Mouse (Mus musculus): ENCODE results near the gene H2afy2. TPM values are rescaled to one million over a fixed set of nuclear protein-coding genes. Genes with fewer than 3 reads are reported as not detected.

Gene H2afy2
- polyA plus RNA-seq, 1 experiment: 19.5 TPM

DNA sequence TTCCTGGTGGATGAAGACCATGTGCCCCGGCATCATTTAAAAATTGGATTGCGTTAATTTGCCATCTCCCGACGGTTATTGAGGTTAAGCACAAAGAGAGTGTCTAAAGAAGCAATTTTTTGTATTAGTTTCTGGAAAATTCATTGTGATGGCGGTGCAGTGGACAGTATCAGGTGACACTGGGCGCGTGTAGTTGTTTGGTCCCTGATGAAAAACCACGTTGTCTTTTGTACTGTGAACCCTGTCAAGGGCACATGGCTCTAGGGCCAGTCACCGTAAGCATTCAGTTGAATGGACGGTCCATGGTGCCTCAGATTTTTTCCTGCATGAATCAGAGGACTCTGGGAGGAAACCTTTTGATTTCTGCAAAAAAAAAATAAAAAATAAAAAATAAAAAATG is 467 bp upstream of the H2afy2 start:
- no peak for DNase-seq (ENCODE audit: low spot score)

GRCm38 (mm10) chr10:61782799-61783611 is 942 bp downstream of the H2afy2 start:
- DNase-seq (ENCODE audit: low spot score): peak; percentile 66

- no peak for DNase-seq (ENCODE audit: low spot score)
Measured at GRCm38 (mm10) chr10:61781461-61782128, 2.4 kb downstream of the H2afy2 start.

DNA sequence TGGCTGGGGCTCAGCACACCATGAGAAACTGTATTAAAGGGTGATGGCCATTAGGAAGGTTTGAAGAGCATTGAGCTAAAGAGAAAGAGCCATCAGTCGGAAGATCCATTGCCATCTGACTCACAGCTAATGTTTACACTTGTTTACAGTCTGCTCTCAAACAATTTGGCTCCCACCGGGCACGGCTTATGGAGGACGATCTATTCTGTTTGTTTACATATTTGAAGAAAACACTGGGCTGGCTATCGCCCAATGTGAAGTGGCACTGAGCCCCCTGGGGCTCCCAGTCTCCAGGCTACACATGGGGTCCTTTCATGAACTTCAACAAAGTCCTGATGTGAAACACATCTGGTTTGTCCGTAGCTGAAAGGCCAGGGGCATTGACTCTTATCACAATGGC is 17.1 kb downstream of the H2afy2 start:
- DNase-seq (ENCODE audit: low spot score): no peak

GRCm38 (mm10) chr10:61765558-61765957 is 18.4 kb downstream of the H2afy2 start:
- DNase-seq (ENCODE audit: low spot score): no peak

- no peak for DNase-seq (ENCODE audit: low spot score)
Measured at GRCm38 (mm10) chr10:61764689-61765088, 19.3 kb downstream of the H2afy2 start.

GRCm38 (mm10) chr10:61759869-61760268 is 24.1 kb downstream of the H2afy2 start:
- no peak for DNase-seq (ENCODE audit: low spot score)

DNA sequence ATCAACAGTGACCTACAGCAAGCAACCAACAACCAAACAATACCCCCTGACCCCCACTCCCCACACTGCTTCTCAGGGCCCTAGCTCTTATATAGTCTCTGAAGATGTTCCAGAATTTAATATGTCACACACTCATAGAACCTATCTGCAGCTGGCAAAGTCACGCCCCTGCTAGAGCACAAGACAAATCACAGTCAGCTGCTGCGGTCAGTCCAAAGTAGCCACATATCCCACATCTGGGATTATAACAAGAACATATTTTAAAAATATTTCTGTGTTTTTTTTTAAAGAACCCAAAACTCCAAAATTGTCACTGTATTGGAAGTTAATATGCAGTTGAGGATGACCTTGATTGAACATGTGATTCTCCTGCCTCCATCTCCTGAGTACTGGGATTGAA is 25.0 kb downstream of the H2afy2 start:
- DNase-seq (ENCODE audit: low spot score): no peak

DNA sequence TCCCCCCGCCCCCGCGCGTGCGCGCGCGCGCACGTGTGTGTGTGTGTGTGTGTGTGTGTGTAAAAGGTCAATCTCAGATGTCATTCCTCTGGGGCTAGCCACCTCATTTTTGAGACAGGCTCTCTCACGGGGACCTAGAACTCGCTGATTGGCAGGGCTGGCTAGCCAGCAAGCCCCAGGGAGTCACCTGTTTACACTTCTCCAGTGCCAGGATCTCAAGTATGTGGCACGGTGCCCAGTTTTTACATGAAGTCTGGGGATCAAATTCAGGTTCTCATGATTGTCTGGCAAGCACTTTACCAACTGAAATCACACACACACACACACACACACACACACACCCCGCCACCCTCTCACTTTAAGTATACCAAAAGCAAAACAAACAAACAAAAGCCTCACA is 26.9 kb downstream of the H2afy2 start:
- DNase-seq (ENCODE audit: low spot score): no peak

GRCm38 (mm10) chr10:61753071-61753470 is 30.9 kb downstream of the H2afy2 start:
- no peak for DNase-seq (ENCODE audit: low spot score)

DNA sequence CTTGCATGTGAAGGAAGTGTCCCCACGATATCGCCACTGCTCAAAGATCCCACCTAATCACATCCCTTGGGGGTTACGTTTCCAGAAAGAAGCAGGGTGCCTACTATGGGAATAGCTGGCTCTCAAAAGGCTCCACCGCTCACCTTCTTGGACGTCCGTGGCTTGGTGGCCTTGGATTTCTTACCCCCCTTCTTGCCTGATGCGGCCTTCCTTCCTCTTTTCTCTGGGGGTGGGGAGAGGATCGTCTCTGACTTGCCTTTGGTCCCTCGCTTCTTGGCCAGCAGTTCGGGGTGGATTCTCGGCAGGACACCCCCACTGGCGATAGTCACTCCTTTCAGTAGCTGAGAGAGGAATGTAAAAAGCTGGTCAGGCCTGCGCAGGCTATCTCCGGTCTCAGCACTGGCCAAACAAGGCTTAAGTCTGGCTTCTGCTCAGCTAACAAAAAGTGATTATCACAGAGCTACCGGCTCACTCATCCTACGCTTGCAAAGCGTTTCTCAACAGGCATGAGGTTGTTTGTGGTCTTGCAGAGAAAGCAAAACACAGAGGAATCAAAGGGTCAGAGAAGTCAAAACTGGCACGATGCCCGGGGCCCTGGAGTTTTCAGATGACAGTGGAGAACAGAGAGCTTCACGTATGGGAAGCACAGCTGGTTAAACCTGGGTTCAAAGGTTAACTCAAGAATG is 32.3 kb downstream of the H2afy2 start:
- no peak for DNase-seq (ENCODE audit: low spot score)

GRCm38 (mm10) chr10:61750014-61750413 is 33.9 kb downstream of the H2afy2 start:
- no peak for DNase-seq (ENCODE audit: low spot score)

DNA sequence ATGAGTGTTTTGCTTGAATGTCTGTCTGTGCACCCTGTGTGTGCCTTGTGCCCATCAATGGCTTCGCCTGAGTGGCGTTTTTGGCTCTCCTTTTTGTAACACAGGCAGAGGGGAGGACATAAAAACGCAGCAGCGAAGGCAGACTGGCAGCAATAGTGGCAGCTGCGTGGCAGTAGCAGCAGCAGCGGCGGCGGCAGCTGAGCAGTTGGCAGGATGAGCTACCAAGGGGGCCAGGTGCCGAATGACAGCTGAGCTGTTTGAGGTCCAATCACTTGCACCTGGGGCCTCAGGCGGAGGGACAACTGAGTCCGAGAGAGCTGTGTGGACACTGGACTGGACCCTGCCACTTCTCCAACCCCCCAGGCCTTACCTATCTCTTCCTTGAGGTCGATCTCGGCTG is 36.6 kb downstream of the H2afy2 start:
- DNase-seq (ENCODE audit: low spot score): no peak

GRCm38 (mm10) chr10:61745133-61745532 is 38.8 kb downstream of the H2afy2 start:
- DNase-seq (ENCODE audit: low spot score): no peak

- DNase-seq (ENCODE audit: low spot score): no peak
Measured at GRCm38 (mm10) chr10:61742336-61742735, 41.6 kb downstream of the H2afy2 start.

- DNase-seq (ENCODE audit: low spot score): no peak
Measured at GRCm38 (mm10) chr10:61741873-61742272, 42.1 kb downstream of the H2afy2 start.

DNA sequence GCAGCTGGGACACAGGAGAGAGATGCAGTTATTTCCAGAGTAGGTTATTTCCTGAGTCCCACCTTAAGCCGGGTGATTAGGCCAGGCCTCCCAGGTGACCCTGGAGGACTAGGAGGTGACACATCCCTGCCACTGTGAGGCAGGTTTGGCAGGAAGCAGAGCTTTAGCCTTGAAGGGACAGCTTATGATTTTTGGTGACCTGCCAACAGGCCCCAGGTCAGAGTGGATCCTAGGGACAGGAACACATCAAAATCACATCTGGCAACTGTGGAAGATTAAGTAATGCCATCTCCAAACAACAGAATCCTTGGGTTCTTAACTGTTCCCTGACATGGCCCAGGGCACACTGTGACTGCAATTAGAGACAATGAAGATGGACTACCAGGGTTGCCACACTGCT is 42.6 kb downstream of the H2afy2 start:
- no peak for DNase-seq (ENCODE audit: low spot score)

DNA sequence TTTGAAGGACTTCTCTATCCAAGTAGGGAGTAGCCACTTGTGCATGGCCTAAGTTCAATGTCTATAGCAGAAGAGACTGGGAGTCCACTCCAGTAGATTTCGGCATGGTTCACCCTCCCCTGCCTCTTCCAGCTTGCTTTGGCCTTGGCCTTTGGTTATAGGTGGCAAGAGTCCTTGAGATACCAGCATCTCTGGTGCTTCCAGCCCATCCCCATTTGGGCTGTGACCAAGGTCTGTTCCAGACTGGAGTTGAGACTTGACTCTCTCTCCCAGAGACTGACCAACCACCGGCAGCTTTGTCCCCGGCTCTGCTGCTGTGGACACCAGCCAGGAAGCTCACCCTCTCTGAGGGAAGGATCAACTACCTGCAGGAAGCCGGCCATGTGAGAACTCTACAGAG is 45.8 kb downstream of the H2afy2 start:
- DNase-seq (ENCODE audit: low spot score): no peak

DNA sequence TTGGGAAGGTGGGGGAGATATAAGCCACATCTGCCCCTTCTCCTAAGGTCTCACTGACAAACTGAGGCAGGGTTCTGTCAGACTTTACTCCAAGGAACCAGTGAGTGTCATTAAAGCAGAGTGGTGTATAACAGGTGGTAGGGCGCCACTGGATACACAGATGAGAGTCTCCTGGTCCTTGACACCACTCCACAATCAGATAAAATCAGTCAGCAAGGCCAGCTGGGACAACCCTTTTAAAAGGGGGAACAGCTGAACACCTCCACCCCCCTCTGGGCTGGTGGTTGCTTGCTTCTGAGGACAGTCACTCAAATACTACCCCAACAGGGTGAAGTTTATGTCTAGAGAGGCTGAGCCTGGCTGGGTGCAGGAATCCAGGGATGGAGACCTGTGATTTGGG is 46.4 kb downstream of the H2afy2 start:
- no peak for DNase-seq (ENCODE audit: low spot score)

GRCm38 (mm10) chr10:61736671-61737078 is 47.3 kb downstream of the H2afy2 start:
- no peak for DNase-seq (ENCODE audit: low spot score)

DNA sequence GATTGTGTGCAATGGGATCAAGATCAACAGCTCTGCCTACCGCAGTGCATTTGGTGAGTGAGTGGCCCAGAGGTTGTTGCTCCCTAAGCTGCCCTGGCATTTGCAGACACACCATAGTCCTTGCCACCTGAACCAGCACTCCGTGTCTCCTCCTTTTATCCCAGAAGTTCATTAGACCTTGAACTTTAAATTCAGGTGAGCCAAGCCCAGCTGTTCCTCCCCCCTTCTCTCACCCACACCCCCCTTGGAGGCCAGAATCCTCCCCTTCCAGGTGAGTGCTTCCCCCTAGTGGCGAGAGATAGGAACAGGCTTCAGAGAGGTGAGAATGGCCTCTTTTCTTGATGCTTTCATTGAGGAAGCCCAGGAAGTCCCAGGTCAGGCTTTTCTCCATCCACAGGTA is 49.6 kb downstream of the H2afy2 start:
- no peak for DNase-seq (ENCODE audit: low spot score)

GRCm38 (mm10) chr10:61730171-61730570 is 53.8 kb downstream of the H2afy2 start:
- no peak for DNase-seq (ENCODE audit: low spot score)

GRCm38 (mm10) chr10:61729181-61729580 is 54.8 kb downstream of the H2afy2 start:
- DNase-seq (ENCODE audit: low spot score): no peak
